Mouse (Mus musculus): ENCODE measurements around the gene Fezf1.

The Fezf1 gene

GRCm38 (mm10) chr6:23248313-23249052 lies at the start of gene Fezf1:
Gene Fezf1, minus strand, starts transcription at chr6:23248362.
- no peak for DNase-seq (ENCODE audit: low read depth, low spot score)

GRCm38 (mm10) chr6:23294685-23295084 lies 46.5 kb upstream of the Fezf1 start:
- DNase-seq (ENCODE audit: low read depth, low spot score), result no peak

GRCm38 (mm10) chr6:23288752-23289151 lies 40.6 kb upstream of the Fezf1 start:
- DNase-seq (ENCODE audit: low read depth, low spot score), result no peak

- no peak for DNase-seq (ENCODE audit: low read depth, low spot score)
Observed at GRCm38 (mm10) chr6:23281514-23281820, 33.3 kb upstream of the Fezf1 start.

- DNase-seq (ENCODE audit: low read depth, low spot score), result no peak
Observed at GRCm38 (mm10) chr6:23280811-23281513, 32.8 kb upstream of the Fezf1 start.

GRCm38 (mm10) chr6:23273483-23273882 lies 25.3 kb upstream of the Fezf1 start:
- no peak for DNase-seq (ENCODE audit: low read depth, low spot score)

- DNase-seq (ENCODE audit: low read depth, low spot score), result no peak
Observed at GRCm38 (mm10) chr6:23272979-23273378, 24.8 kb upstream of the Fezf1 start.

- no peak for DNase-seq (ENCODE audit: low read depth, low spot score)
Observed at GRCm38 (mm10) chr6:23272542-23272941, 24.4 kb upstream of the Fezf1 start.

- DNase-seq (ENCODE audit: low read depth, low spot score), result no peak
Observed at GRCm38 (mm10) chr6:23260738-23261050, 12.5 kb upstream of the Fezf1 start.

GRCm38 (mm10) chr6:23260016-23260737 lies 12.0 kb upstream of the Fezf1 start:
- no peak for DNase-seq (ENCODE audit: low read depth, low spot score)

GRCm38 (mm10) chr6:23257981-23258380 lies 9.8 kb upstream of the Fezf1 start:
- DNase-seq (ENCODE audit: low read depth, low spot score), result no peak

- DNase-seq (ENCODE audit: low read depth, low spot score), result no peak
Observed at GRCm38 (mm10) chr6:23255161-23255560, 7.0 kb upstream of the Fezf1 start.

- no peak for DNase-seq (ENCODE audit: low read depth, low spot score)
Observed at GRCm38 (mm10) chr6:23254644-23255043, 6.5 kb upstream of the Fezf1 start.

GRCm38 (mm10) chr6:23253353-23254311 lies 5.5 kb upstream of the Fezf1 start:
- DNase-seq (ENCODE audit: low read depth, low spot score), result no peak

- DNase-seq (ENCODE audit: low read depth, low spot score), result no peak
Observed at GRCm38 (mm10) chr6:23252196-23253135, 4.3 kb upstream of the Fezf1 start.

- no peak for DNase-seq (ENCODE audit: low read depth, low spot score)
Observed at GRCm38 (mm10) chr6:23251431-23251830, 3.3 kb upstream of the Fezf1 start.

GRCm38 (mm10) chr6:23250288-23250955 lies 2.3 kb upstream of the Fezf1 start:
- no peak for DNase-seq (ENCODE audit: low read depth, low spot score)

- no peak for DNase-seq (ENCODE audit: low read depth, low spot score)
Observed at GRCm38 (mm10) chr6:23249616-23250287, 1.6 kb upstream of the Fezf1 start.

GRCm38 (mm10) chr6:23249053-23249401 lies 865 bp upstream of the Fezf1 start:
- DNase-seq (ENCODE audit: low read depth, low spot score), result no peak
